Mouse (Mus musculus) liver, embryonic 14.5 days (tissue): ENCODE measurements at regions not wholly inside any gene's neighbourhood (a gene's known extent, or its start where the extent isn't known, plus 50 kb on each side); places are given as distances from the start of the nearest gene placed in this dataset.

Source experiments
- CTCF ChIP-seq: IDR thresholded peaks from 2 replicates; pipeline ENCODE4 v1.5.1; 2016; ENCODE audit warnings: antibody characterized with exemption, low read depth, control low read depth
- EP300 ChIP-seq: IDR thresholded peaks from 2 replicates; pipeline ENCODE4 v1.6.1; 2016; ENCODE audit warnings: antibody characterized with exemption, low read depth

GRCm38 (mm10) chr8:127769651-127770050 is 588.8 kb upstream of the Nrp1 start:
- TF ChIP-seq EP300 (no peak), CTCF (no peak)
